Comparison of ENCODE assay signal across 27 mouse cellular contexts in the genomic region with DNA sequence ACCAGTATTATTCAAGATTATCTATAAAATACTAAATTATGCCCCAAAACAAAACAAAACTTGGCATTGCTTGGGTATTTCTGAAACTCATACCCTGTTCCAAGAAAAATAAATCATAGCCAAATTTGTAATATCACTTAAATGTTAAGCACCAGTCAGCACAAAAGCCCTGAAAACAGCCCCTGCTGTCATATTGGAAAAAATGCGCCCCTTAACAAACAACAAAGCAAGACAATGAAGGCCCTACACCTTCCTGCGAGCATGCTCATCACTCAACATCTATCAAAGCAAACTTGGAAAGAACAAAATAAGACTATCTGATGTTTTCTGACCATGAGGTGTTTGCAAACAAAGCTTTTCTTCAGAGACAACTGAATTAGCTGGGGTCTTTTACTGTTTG.
"Had no signal": no experiment of that assay in that cellular context is flagged by ENCODE, and none has a peak within 500 bp of the region (broad histone marks: within the 10 kb centered on the region; RNA-seq: fewer than 3 reads in every experiment).

No protein-coding gene starts in this region.

- H3K4me1 ChIP-seq: embryonic facial prominence, embryonic 12.5 days had no signal

- H3K27me3 ChIP-seq: embryonic facial prominence, embryonic 12.5 days; embryonic facial prominence, embryonic 13.5 days; embryonic facial prominence, embryonic 15.5 days; forebrain, embryonic 12.5 days; forebrain, embryonic 13.5 days; forebrain, embryonic 15.5 days had no signal

- H3K9me3 ChIP-seq: embryonic facial prominence, embryonic 10.5 days; embryonic facial prominence, embryonic 12.5 days; embryonic facial prominence, embryonic 13.5 days; embryonic facial prominence, embryonic 15.5 days; forebrain, embryonic 10.5 days; forebrain, embryonic 12.5 days; forebrain, embryonic 13.5 days; forebrain, embryonic 15.5 days; heart, embryonic 10.5 days had no signal

- ATAC-seq: forebrain, embryonic 13.5 days; forebrain, embryonic 14.5 days; forebrain, embryonic 15.5 days; forebrain, embryonic 16.5 days; forebrain, postnatal 0 days had no signal

- H3K36me3 ChIP-seq: embryonic facial prominence, embryonic 10.5 days; embryonic facial prominence, embryonic 12.5 days; embryonic facial prominence, embryonic 13.5 days; embryonic facial prominence, embryonic 15.5 days; forebrain, embryonic 10.5 days; forebrain, embryonic 12.5 days; forebrain, embryonic 15.5 days; heart, embryonic 10.5 days had no signal

- H3K4me2 ChIP-seq: embryonic facial prominence, embryonic 12.5 days; embryonic facial prominence, embryonic 13.5 days; embryonic facial prominence, embryonic 15.5 days; forebrain, embryonic 12.5 days; forebrain, embryonic 13.5 days; forebrain, embryonic 15.5 days had no signal

- DNase-seq: cerebellum, adult 2 months; cerebellum, adult 8-10 months; cerebellum, adult 9-10 months; cerebellum, adult 9-11 months; cerebellum, postnatal 10 days; cerebellum, postnatal 14 days; cerebellum, postnatal 25 days; cerebellum, postnatal 36 days; embryo, embryonic 11 days; forebrain, postnatal 0 days; gastrocnemius, postnatal 10 days; gastrocnemius, postnatal 14 days; gastrocnemius, postnatal 25 days; heart, adult 18-20 months; heart, adult 2 months had no signal

- H3K27ac ChIP-seq: embryonic facial prominence, embryonic 10.5 days; embryonic facial prominence, embryonic 12.5 days; embryonic facial prominence, embryonic 13.5 days; embryonic facial prominence, embryonic 15.5 days; forebrain, embryonic 10.5 days; forebrain, embryonic 12.5 days; forebrain, embryonic 13.5 days; forebrain, embryonic 15.5 days; heart, adult 2 months; heart, embryonic 10.5 days had no signal

- H3K4me3 ChIP-seq: embryonic facial prominence, embryonic 10.5 days; embryonic facial prominence, embryonic 12.5 days; embryonic facial prominence, embryonic 13.5 days; embryonic facial prominence, embryonic 15.5 days; erythroblast, embryonic 14.5 days; forebrain, embryonic 10.5 days; forebrain, embryonic 12.5 days; forebrain, embryonic 13.5 days; forebrain, embryonic 15.5 days; heart, adult 2 months; heart, embryonic 10.5 days had no signal

- H3K9ac ChIP-seq: embryonic facial prominence, embryonic 12.5 days; embryonic facial prominence, embryonic 13.5 days; embryonic facial prominence, embryonic 15.5 days; forebrain, embryonic 12.5 days; forebrain, embryonic 13.5 days; forebrain, embryonic 15.5 days; forebrain, postnatal 0 days had no signal
